14 mouse cellular contexts compared by ENCODE assay signal in the genomic region with DNA sequence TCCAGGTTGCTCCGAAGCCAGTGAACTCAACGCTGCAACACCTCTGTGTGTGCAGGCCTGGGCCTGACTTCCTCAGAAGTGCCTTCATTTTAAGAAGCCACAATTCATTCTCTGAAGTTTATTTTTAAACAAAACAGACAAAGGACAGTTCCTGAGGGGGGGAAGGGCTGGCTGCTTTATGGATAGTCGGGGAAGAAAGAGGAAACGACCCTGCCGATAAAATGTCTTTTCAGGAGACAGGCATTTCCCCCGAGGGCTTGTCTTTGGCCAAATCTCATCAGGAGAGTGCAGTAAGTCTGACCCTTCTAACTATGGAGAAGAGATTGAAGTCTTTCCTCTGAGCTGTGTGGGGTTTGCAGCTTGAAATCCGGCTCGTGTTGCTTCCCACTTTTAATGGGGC. TPM values are rescaled to one million over a fixed set of nuclear protein-coding genes. Genes with fewer than 3 reads are reported as not detected.
A peak's percentile ranks its signal among the peaks of the same experiment; 100 is the strongest.
DNase-seq lines count a peak whose midpoint lies in the region; ATAC-seq and TF ChIP-seq lines count a peak whose summit lies in the region.
"Had no signal": no experiment of that assay in that cellular context is flagged by ENCODE, and none has a peak within 500 bp of the region (broad histone marks: within the 10 kb centered on the region; RNA-seq: fewer than 3 reads in every experiment).

No protein-coding gene starts in this region.

- 24% methylated on average over 8 of the region's 8 CpGs for WGBS in lung, embryonic 14.5 days
- WGBS in embryonic facial prominence, embryonic 10.5 days = 16% methylated on average over 8 of the region's 8 CpGs
- WGBS in embryonic facial prominence, embryonic 14.5 days = 12% methylated on average over 8 of the region's 8 CpGs

- no peaks in the 10 kb centered on the region for H3K36me3 ChIP-seq in lung, embryonic 14.5 days (ENCODE audit: insufficient read depth)
- no peaks in the 10 kb centered on the region for H3K36me3 ChIP-seq in embryonic facial prominence, embryonic 10.5 days (replicated peaks)
- H3K36me3 ChIP-seq in embryonic facial prominence, embryonic 14.5 days (ENCODE audit: control insufficient read depth, insufficient read depth, low read length) = no peaks in the 10 kb centered on the region

- 0 out of 2 replicates have a peak overlapping the region, but pooled peaks have one; percentile 20 for H3K4me2 ChIP-seq in lung, embryonic 14.5 days
- H3K4me2 ChIP-seq in embryonic facial prominence, embryonic 14.5 days (ENCODE audit: low read depth, low read length) = 0 out of 2 replicates have a peak overlapping the region, but pooled peaks have one; percentile 12
- H3K4me2 ChIP-seq: forebrain, embryonic 12.5 days; hindbrain, embryonic 14.5 days had no signal

- no peaks in the 10 kb centered on the region for H3K27me3 ChIP-seq in lung, embryonic 14.5 days (ENCODE audit: insufficient read depth, low read length)
- no peaks in the 10 kb centered on the region for H3K27me3 ChIP-seq in embryonic facial prominence, embryonic 10.5 days (replicated peaks; ENCODE audit: low read depth, poor library complexity, severe bottlenecking)
- no peaks in the 10 kb centered on the region for H3K27me3 ChIP-seq in embryonic facial prominence, embryonic 14.5 days (replicated peaks; ENCODE audit: control insufficient read depth, insufficient read depth, low read length)

- peaks cover 12% of the 10 kb centered on the region; the same call in 1 of the 2 replicates for H3K4me1 ChIP-seq in lung, embryonic 14.5 days (ENCODE audit: insufficient read depth)
- H3K4me1 ChIP-seq in embryonic facial prominence, embryonic 10.5 days = peaks cover 46% of the 10 kb centered on the region
- peaks cover 17% of the 10 kb centered on the region for H3K4me1 ChIP-seq in embryonic facial prominence, embryonic 14.5 days (ENCODE audit: control insufficient read depth, insufficient read depth, low read length)

- TF ChIP-seq CTCF in lung, embryonic 14.5 days (IDR thresholded peaks at IDR 0.05; ENCODE audit: low read depth) = no peak

- peak; percentile 72 for DNase-seq in lung, embryonic 14.5 days
- DNase-seq in lung, adult 18-20 months = no peak
- DNase-seq in embryonic facial prominence, embryonic 10.5 days (ENCODE audit: low spot score) = no peak
- DNase-seq in embryonic facial prominence, embryonic 14.5 days (ENCODE audit: low spot score) = peak; percentile 51
- DNase-seq in kidney, postnatal 25 days = peak; percentile 67
- no peak for DNase-seq in frontal cortex, postnatal 14 days (ENCODE audit: low spot score in 2 of 2)
- no peak for DNase-seq in adipocyte (ENCODE audit: low spot score)
- no peak for DNase-seq in left cerebral cortex, postnatal 36 days (ENCODE audit: low spot score in 2 of 2)
- DNase-seq: gastrocnemius, postnatal 14 days; liver, postnatal 0 days; spleen, adult 18-20 months had no signal

- peak overlapping the region; percentile 63 for H3K27ac ChIP-seq in lung, embryonic 14.5 days (ENCODE audit: low read depth)
- H3K27ac ChIP-seq in embryonic facial prominence, embryonic 10.5 days (replicated peaks) = peak overlapping the region; percentile 70; the same call in 1 of the 2 replicates
- no peak overlapping the region; the same call in 1 of the 2 replicates for H3K27ac ChIP-seq in embryonic facial prominence, embryonic 14.5 days (replicated peaks; ENCODE audit: low read depth, low read length)
- H3K27ac ChIP-seq: forebrain, embryonic 12.5 days; hindbrain, embryonic 14.5 days had no signal

- no peak overlapping the region; the same call in 1 of the 2 replicates for H3K9ac ChIP-seq in lung, embryonic 14.5 days
- H3K9ac ChIP-seq in embryonic facial prominence, embryonic 14.5 days (ENCODE audit: low read depth, low read length) = no peak overlapping the region
- H3K9ac ChIP-seq: forebrain, embryonic 12.5 days; hindbrain, embryonic 14.5 days; liver, postnatal 0 days had no signal

- no peaks in the 10 kb centered on the region for H3K9me3 ChIP-seq in lung, embryonic 14.5 days (ENCODE audit: low read depth, low read length)
- H3K9me3 ChIP-seq in embryonic facial prominence, embryonic 10.5 days = no peaks in the 10 kb centered on the region
- H3K9me3 ChIP-seq in embryonic facial prominence, embryonic 14.5 days (ENCODE audit: control insufficient read depth, low read length) = no peaks in the 10 kb centered on the region
- H3K9me3 ChIP-seq: forebrain, embryonic 12.5 days had no signal

- no peak for ATAC-seq in lung, embryonic 14.5 days (ENCODE audit: insufficient read depth)
- ATAC-seq in embryonic facial prominence, embryonic 14.5 days (ENCODE audit: low read depth) = peak; percentile 13; the same call in 1 of the 2 replicates

- H3K4me3 ChIP-seq in lung, embryonic 14.5 days (ENCODE audit: low read depth, low read length) = no peak overlapping the region
- H3K4me3 ChIP-seq in embryonic facial prominence, embryonic 10.5 days = no peak overlapping the region
- no peak overlapping the region for H3K4me3 ChIP-seq in embryonic facial prominence, embryonic 14.5 days (ENCODE audit: low read depth, low read length)
- H3K4me3 ChIP-seq: forebrain, embryonic 12.5 days had no signal

- intact Hi-C loops in left cerebral cortex, postnatal 36 days (cut with DNase I) = no loop called here

RNA-seq across cellular contexts. Expression of gene Bfsp2, which starts 5.4 kb away (rescaled TPM):
- 0.50 and 0.68 TPM in 2 replicates for polyA plus RNA-seq in lung, embryonic 14.5 days (2014; fragmentation: Nextera tagmentation; extraction: Ambion mirVana)
- polyA plus RNA-seq in embryonic facial prominence, embryonic 10.5 days (2016; fragmentation: Nextera tagmentation; extraction: Ambion mirVana) = 0.75 and 1.3 TPM in 2 replicates
- 3.3 and 3.7 TPM in 2 replicates for polyA plus RNA-seq in embryonic facial prominence, embryonic 14.5 days (2014; fragmentation: Nextera tagmentation; extraction: Ambion mirVana)
- 1 to 10 TPM; 3.5 to 4.3 TPM for total RNA-seq in left cerebral cortex, postnatal 36 days (2021)
- total RNA-seq: adrenal gland, postnatal 36 days had no signal

Comparison
In these comparisons a context has a peak if more than half of its experiments do, and no peak if none do; other contexts are left out.
1. DNase-seq: peak in lung, embryonic 14.5 days (single experiment), embryonic facial prominence, embryonic 14.5 days (single experiment) and kidney, postnatal 25 days (2 of 2); none in lung, adult 18-20 months (0 of 2), embryonic facial prominence, embryonic 10.5 days (single experiment), frontal cortex, postnatal 14 days (0 of 2), adipocyte (single experiment) and left cerebral cortex, postnatal 36 days (0 of 2).